ENCODE assay signal across 15 mouse cellular contexts in the genomic region with DNA sequence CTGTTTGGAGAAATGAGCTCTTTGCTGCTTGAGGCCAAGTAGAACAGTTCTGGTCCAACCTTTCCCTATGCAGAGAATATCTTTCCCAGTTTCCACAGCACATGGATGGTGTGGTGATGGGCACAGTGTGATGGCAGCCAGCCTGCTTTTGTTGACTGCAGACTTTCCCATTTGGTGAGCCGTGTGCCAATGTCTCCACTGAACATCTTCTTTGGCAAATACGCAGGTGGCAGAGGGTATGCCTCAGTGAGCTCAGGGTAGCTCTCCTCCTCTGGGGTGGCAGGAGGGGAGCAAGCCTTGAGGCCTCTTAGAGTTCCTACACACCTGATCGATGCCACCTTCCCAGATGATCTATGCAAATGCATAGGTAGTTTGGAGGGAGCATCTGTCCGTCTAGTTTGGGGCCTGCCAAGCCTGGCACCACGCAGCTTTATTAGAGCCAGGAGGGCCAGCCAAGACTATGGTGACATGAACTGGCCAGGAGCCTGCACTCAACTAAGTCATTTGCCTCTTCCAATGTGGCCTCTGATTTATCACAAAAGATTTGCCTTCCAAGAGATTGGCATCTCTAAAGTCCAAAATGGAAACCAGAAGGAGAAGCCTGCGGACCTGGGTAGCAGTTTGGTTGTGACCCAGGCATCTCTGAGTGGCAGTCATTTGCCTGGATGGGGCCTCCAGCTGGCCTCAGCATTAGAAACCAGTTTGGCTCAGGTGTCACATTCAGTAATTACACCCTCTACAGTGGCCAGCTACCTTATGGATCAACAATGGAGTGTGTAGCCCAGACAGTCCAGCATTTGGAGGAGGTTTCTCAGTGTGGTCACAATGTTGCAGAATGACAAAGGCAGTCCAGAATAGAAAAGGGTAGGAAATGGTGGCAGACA.
DNase-seq lines count a peak whose midpoint lies in the region; ATAC-seq lines count a peak whose summit lies in the region.
"Had no signal": no experiment of that assay in that cellular context is flagged by ENCODE, and none has a peak within 500 bp of the region (broad histone marks: within the 10 kb centered on the region; RNA-seq: fewer than 3 reads in every experiment).

No protein-coding gene starts in this region.

- H3K4me1 ChIP-seq in forebrain, embryonic 16.5 days (replicated peaks; ENCODE audit: control insufficient read depth, insufficient read depth, low read length) = peaks cover 9% of the 10 kb centered on the region
- H3K4me1 ChIP-seq in forebrain, embryonic 12.5 days = no peaks in the 10 kb centered on the region
- no peaks in the 10 kb centered on the region for H3K4me1 ChIP-seq in intestine, embryonic 15.5 days (replicated peaks)
- H3K4me1 ChIP-seq in kidney, embryonic 15.5 days = no peaks in the 10 kb centered on the region
- H3K4me1 ChIP-seq: limb, embryonic 15.5 days had no signal

- H3K27ac ChIP-seq in forebrain, embryonic 16.5 days (ENCODE audit: low read length) = peak overlapping the region; percentile 11; the same call in 1 of the 2 replicates
- no peak overlapping the region for H3K27ac ChIP-seq in forebrain, embryonic 12.5 days
- no peak overlapping the region for H3K27ac ChIP-seq in intestine, embryonic 15.5 days
- no peak overlapping the region for H3K27ac ChIP-seq in kidney, embryonic 15.5 days
- H3K27ac ChIP-seq: limb, embryonic 15.5 days had no signal

- 82% methylated on average over 6 of the region's 6 CpGs for WGBS in forebrain, embryonic 16.5 days
- WGBS in forebrain, embryonic 12.5 days = 98% methylated on average over 6 of the region's 6 CpGs
- 91% methylated on average over 6 of the region's 6 CpGs for WGBS in intestine, embryonic 15.5 days
- WGBS in kidney, embryonic 15.5 days = 91% methylated on average over 6 of the region's 6 CpGs

- no peak overlapping the region for H3K4me3 ChIP-seq in forebrain, embryonic 16.5 days (replicated peaks; ENCODE audit: low read length)
- no peak overlapping the region for H3K4me3 ChIP-seq in forebrain, embryonic 12.5 days (replicated peaks)
- H3K4me3 ChIP-seq in intestine, embryonic 15.5 days (replicated peaks) = no peak overlapping the region
- no peak overlapping the region for H3K4me3 ChIP-seq in kidney, embryonic 15.5 days (replicated peaks)
- H3K4me3 ChIP-seq: limb, embryonic 15.5 days had no signal

- peak; percentile 13 to 18 for DNase-seq in layer of hippocampus, postnatal 36 days
- no peak for DNase-seq in layer of hippocampus, adult 9-11 months
- peak; percentile 71 for DNase-seq in cerebellum, adult 11 months
- DNase-seq in cerebellum, postnatal 25 days = peak; percentile 84 to 85
- DNase-seq: heart, postnatal 14 days; kidney, adult 11 months; kidney, postnatal 36 days; lung, embryonic 14.5 days; right cerebral cortex, adult 18-20 months had no signal

- no peaks in the 10 kb centered on the region for H3K36me3 ChIP-seq in forebrain, embryonic 16.5 days (ENCODE audit: control insufficient read depth, insufficient read depth)
- no peaks in the 10 kb centered on the region for H3K36me3 ChIP-seq in forebrain, embryonic 12.5 days (replicated peaks)
- no peaks in the 10 kb centered on the region for H3K36me3 ChIP-seq in intestine, embryonic 15.5 days
- no peaks in the 10 kb centered on the region for H3K36me3 ChIP-seq in kidney, embryonic 15.5 days
- H3K36me3 ChIP-seq: G1E; limb, embryonic 15.5 days had no signal

- no peaks in the 10 kb centered on the region for H3K27me3 ChIP-seq in forebrain, embryonic 16.5 days (replicated peaks; ENCODE audit: control insufficient read depth, insufficient read depth, low read length)
- no peaks in the 10 kb centered on the region for H3K27me3 ChIP-seq in forebrain, embryonic 12.5 days
- no peaks in the 10 kb centered on the region for H3K27me3 ChIP-seq in intestine, embryonic 15.5 days (replicated peaks)
- no peaks in the 10 kb centered on the region for H3K27me3 ChIP-seq in kidney, embryonic 15.5 days
- H3K27me3 ChIP-seq: limb, embryonic 15.5 days had no signal

- no peaks in the 10 kb centered on the region for H3K9me3 ChIP-seq in forebrain, embryonic 16.5 days (ENCODE audit: control insufficient read depth, low read length)
- H3K9me3 ChIP-seq in forebrain, embryonic 12.5 days = no peaks in the 10 kb centered on the region
- H3K9me3 ChIP-seq in intestine, embryonic 15.5 days = no peaks in the 10 kb centered on the region
- H3K9me3 ChIP-seq in kidney, embryonic 15.5 days (replicated peaks) = no peaks in the 10 kb centered on the region
- H3K9me3 ChIP-seq: G1E; limb, embryonic 15.5 days had no signal

- H3K9ac ChIP-seq in forebrain, embryonic 16.5 days (replicated peaks; ENCODE audit: low read depth, low read length) = no peak overlapping the region
- no peak overlapping the region for H3K9ac ChIP-seq in forebrain, embryonic 12.5 days
- H3K9ac ChIP-seq in intestine, embryonic 15.5 days = no peak overlapping the region
- H3K9ac ChIP-seq in kidney, embryonic 15.5 days = no peak overlapping the region
- H3K9ac ChIP-seq: limb, embryonic 15.5 days; lung, embryonic 14.5 days had no signal

- no peak overlapping the region for H3K4me2 ChIP-seq in forebrain, embryonic 16.5 days (ENCODE audit: low read length)
- H3K4me2 ChIP-seq in forebrain, embryonic 12.5 days = no peak overlapping the region
- H3K4me2 ChIP-seq in intestine, embryonic 15.5 days (replicated peaks) = no peak overlapping the region
- no peak overlapping the region for H3K4me2 ChIP-seq in kidney, embryonic 15.5 days
- H3K4me2 ChIP-seq: limb, embryonic 15.5 days; lung, embryonic 14.5 days had no signal

- peak; percentile 51 for ATAC-seq in forebrain, embryonic 16.5 days
- no peak for ATAC-seq in forebrain, embryonic 12.5 days (ENCODE audit: low FRiP score)
- ATAC-seq in intestine, embryonic 15.5 days = no peak
- no peak for ATAC-seq in kidney, embryonic 15.5 days (replicated peaks; ENCODE audit: low FRiP score)
